Mouse (Mus musculus) ZHBTc4 (cell line): ENCODE results near the gene Grem2.

Source experiments
- DNase-seq: peaks from one replicate; pipeline ENCODE4 v3.0.0-alpha.2; 2011; ENCODE audit warnings: low read depth, low spot score

Grem2 gene

GRCm38 (mm10) chr1:174788617-174789016 is 133.0 kb downstream of the Grem2 start:
- DNase-seq: no peak
